Mouse (Mus musculus): ENCODE data around the gene Mrpl43. TPM values are rescaled to one million over a fixed set of nuclear protein-coding genes. Genes with fewer than 3 reads are reported as not detected.

Gene Mrpl43
- polyA plus RNA-seq, 1 experiment: 53.1 TPM

GRCm38 (mm10) chr19:45020348-45020747 is 14.1 kb upstream of the Mrpl43 start:
- no peaks in the 10 kb centered on the region for H3K36me3 ChIP-seq (ENCODE audit: control insufficient read depth, insufficient read depth, low read length)
- H3K4me3 ChIP-seq (ENCODE audit: extremely low read depth, insufficient read depth, insufficient read length): no peak overlapping the region
- H3K4me1 ChIP-seq (ENCODE audit: control insufficient read depth, insufficient read depth, insufficient read length): peaks cover 9% of the 10 kb centered on the region; the same call in 1 of the 2 replicates
- no peak overlapping the region for H3K27ac ChIP-seq (ENCODE audit: insufficient read depth, low read length)
- no peak for TF ChIP-seq CTCF (IDR thresholded peaks at IDR 0.05; ENCODE audit: extremely low read depth, insufficient read depth, insufficient read length, insufficient replicate concordance)
- TF ChIP-seq POLR2A (IDR thresholded peaks at IDR 0.05; ENCODE audit: low read depth, low read length): no peak
- 81% methylated on average over 6 of the region's 6 CpGs for WGBS
- DNase-seq (ENCODE audit: low read depth in 1 of 2, low spot score in 2 of 2): no peak
- peaks cover 11% of the 10 kb centered on the region for H3K27me3 ChIP-seq (ENCODE audit: control insufficient read depth, insufficient read depth, low read length)

GRCm38 (mm10) chr19:45018351-45018831 is 12.1 kb upstream of the Mrpl43 start:
- Histone ChIP-seq H3K36me3 (ENCODE audit: control insufficient read depth, insufficient read depth, low read length) (no peaks in the 10 kb centered on the region), H3K4me1 (ENCODE audit: control insufficient read depth, insufficient read depth, insufficient read length) (peaks cover 15% of the 10 kb centered on the region; the same call in 1 of the 2 replicates), H3K27ac (ENCODE audit: insufficient read depth, low read length) (peak overlapping the region; percentile 58; the same call in 1 of the 2 replicates), H3K27me3 (ENCODE audit: control insufficient read depth, insufficient read depth, low read length) (peaks cover 11% of the 10 kb centered on the region), H3K4me3 (ENCODE audit: extremely low read depth, insufficient read depth, insufficient read length) (peak overlapping the region; percentile 54)
- 26% methylated on average over 13 of the region's 13 CpGs for WGBS
- no peak for DNase-seq (ENCODE audit: low read depth in 1 of 2, low spot score in 2 of 2)
- TF ChIP-seq CTCF (IDR thresholded peaks at IDR 0.05; ENCODE audit: extremely low read depth, insufficient read depth, insufficient read length, insufficient replicate concordance) (no peak), POLR2A (IDR thresholded peaks at IDR 0.05; ENCODE audit: low read depth, low read length) (no peak)

GRCm38 (mm10) chr19:45017909-45018308 is 11.7 kb upstream of the Mrpl43 start:
- Histone ChIP-seq H3K27me3 (ENCODE audit: control insufficient read depth, insufficient read depth, low read length) (peaks cover 11% of the 10 kb centered on the region), H3K36me3 (ENCODE audit: control insufficient read depth, insufficient read depth, low read length) (no peaks in the 10 kb centered on the region), H3K4me3 (ENCODE audit: extremely low read depth, insufficient read depth, insufficient read length) (peak overlapping the region; percentile 54), H3K4me1 (ENCODE audit: control insufficient read depth, insufficient read depth, insufficient read length) (peaks cover 15% of the 10 kb centered on the region; the same call in 1 of the 2 replicates), H3K27ac (ENCODE audit: insufficient read depth, low read length) (peak overlapping the region; percentile 58; the same call in 1 of the 2 replicates)
- 2% methylated on average over 43 of the region's 48 CpGs for WGBS
- TF ChIP-seq CTCF (IDR thresholded peaks at IDR 0.05; ENCODE audit: extremely low read depth, insufficient read depth, insufficient read length, insufficient replicate concordance): no peak
- TF ChIP-seq POLR2A (IDR thresholded peaks at IDR 0.05; ENCODE audit: low read depth, low read length): no peak
- peak in 1 of 2 experiments; percentile 26 for DNase-seq (ENCODE audit: low read depth in 1 of 2, low spot score in 2 of 2)

GRCm38 (mm10) chr19:45017216-45017771 is 11.1 kb upstream of the Mrpl43 start:
- H3K36me3 ChIP-seq (ENCODE audit: control insufficient read depth, insufficient read depth, low read length): no peaks in the 10 kb centered on the region
- peaks cover 15% of the 10 kb centered on the region; the same call in 1 of the 2 replicates for H3K4me1 ChIP-seq (ENCODE audit: control insufficient read depth, insufficient read depth, insufficient read length)
- DNase-seq (ENCODE audit: low read depth in 1 of 2, low spot score in 2 of 2): peak in 1 of 2 experiments; percentile 17
- peak overlapping the region; percentile 58 for H3K27ac ChIP-seq (ENCODE audit: insufficient read depth, low read length)
- peaks cover 11% of the 10 kb centered on the region for H3K27me3 ChIP-seq (ENCODE audit: control insufficient read depth, insufficient read depth, low read length)
- H3K4me3 ChIP-seq (ENCODE audit: extremely low read depth, insufficient read depth, insufficient read length): peak overlapping the region; percentile 54
- 0% methylated on average over 16 of the region's 27 CpGs for WGBS
- TF ChIP-seq CTCF (IDR thresholded peaks at IDR 0.05; ENCODE audit: extremely low read depth, insufficient read depth, insufficient read length, insufficient replicate concordance) (no peak), POLR2A (IDR thresholded peaks at IDR 0.05; ENCODE audit: low read depth, low read length) (no peak)

- 4% methylated on average over 18 of the region's 18 CpGs for WGBS
- no peak for DNase-seq (ENCODE audit: low read depth in 1 of 2, low spot score in 2 of 2)
- H3K27ac ChIP-seq (ENCODE audit: insufficient read depth, low read length): peak overlapping the region; percentile 58; the same call in 1 of the 2 replicates
- no peaks in the 10 kb centered on the region; the same call in 1 of the 2 replicates for H3K36me3 ChIP-seq (ENCODE audit: control insufficient read depth, insufficient read depth, low read length)
- peaks cover 15% of the 10 kb centered on the region; the same call in 1 of the 2 replicates for H3K4me1 ChIP-seq (ENCODE audit: control insufficient read depth, insufficient read depth, insufficient read length)
- TF ChIP-seq CTCF (IDR thresholded peaks at IDR 0.05; ENCODE audit: extremely low read depth, insufficient read depth, insufficient read length, insufficient replicate concordance) (no peak), POLR2A (IDR thresholded peaks at IDR 0.05; ENCODE audit: low read depth, low read length) (no peak)
- H3K27me3 ChIP-seq (ENCODE audit: control insufficient read depth, insufficient read depth, low read length): peaks cover 11% of the 10 kb centered on the region
- H3K4me3 ChIP-seq (ENCODE audit: extremely low read depth, insufficient read depth, insufficient read length): peak overlapping the region; percentile 69; the same call in 1 of the 2 replicates
Observed at GRCm38 (mm10) chr19:45016341-45017215, 10.3 kb upstream of the Mrpl43 start.

GRCm38 (mm10) chr19:45015518-45016281 is 9.5 kb upstream of the Mrpl43 start:
- TF ChIP-seq POLR2A (IDR thresholded peaks at IDR 0.05; ENCODE audit: low read depth, low read length) (no peak), CTCF (IDR thresholded peaks at IDR 0.05; ENCODE audit: extremely low read depth, insufficient read depth, insufficient read length, insufficient replicate concordance) (no peak)
- WGBS: under 1% methylated on average over 31 of the region's 34 CpGs
- Histone ChIP-seq H3K4me3 (ENCODE audit: extremely low read depth, insufficient read depth, insufficient read length) (peak overlapping the region; percentile 69), H3K27ac (ENCODE audit: insufficient read depth, low read length) (peak overlapping the region; percentile 55), H3K36me3 (ENCODE audit: control insufficient read depth, insufficient read depth, low read length) (no peaks in the 10 kb centered on the region; the same call in 1 of the 2 replicates), H3K4me1 (ENCODE audit: control insufficient read depth, insufficient read depth, insufficient read length) (peaks cover 15% of the 10 kb centered on the region; the same call in 1 of the 2 replicates), H3K27me3 (ENCODE audit: control insufficient read depth, insufficient read depth, low read length) (peaks cover 11% of the 10 kb centered on the region)
- peak in 1 of 2 experiments; percentile 63 for DNase-seq (ENCODE audit: low read depth in 1 of 2, low spot score in 2 of 2)

All from spleen, adult 2 months (tissue).